Mouse (Mus musculus) spleen, postnatal 36 days (tissue): ENCODE results near the gene Mia2.

Source experiments
- DNase-seq, 2 experiments: peaks; one replicate each; pipeline ENCODE4 v3.0.0; 2022; ENCODE audit warnings: low spot score in 2 of 2, mixed read lengths in 1 of 2

The Mia2 gene

GRCm38 (mm10) chr12:59162797-59163196 lies 67.2 kb downstream of the Mia2 start:
- DNase-seq: peak in 1 of 2 experiments; percentile 4

GRCm38 (mm10) chr12:59164522-59164921 lies 68.9 kb downstream of the Mia2 start:
- peak; percentile 3 to 8 for DNase-seq

- no peak for DNase-seq
These were observed 71.0 kb downstream of the Mia2 start for GRCm38 (mm10) chr12:59166557-59166956.

GRCm38 (mm10) chr12:59169935-59170334 lies 74.3 kb downstream of the Mia2 start:
- no peak for DNase-seq

GRCm38 (mm10) chr12:59177814-59178213 lies 82.2 kb downstream of the Mia2 start:
- no peak for DNase-seq

GRCm38 (mm10) chr12:59188086-59188682 lies 92.6 kb downstream of the Mia2 start:
- DNase-seq: no peak

- no peak for DNase-seq
These were observed 98.0 kb downstream of the Mia2 start for GRCm38 (mm10) chr12:59193637-59194036.

GRCm38 (mm10) chr12:59194341-59195003 lies 98.9 kb downstream of the Mia2 start:
- no peak for DNase-seq

- no peak for DNase-seq
These were observed 99.5 kb downstream of the Mia2 start for GRCm38 (mm10) chr12:59195065-59195464.

GRCm38 (mm10) chr12:59195941-59196340 lies 100.3 kb downstream of the Mia2 start:
- no peak for DNase-seq

GRCm38 (mm10) chr12:59198750-59199149 lies 103.2 kb downstream of the Mia2 start:
- DNase-seq: no peak

GRCm38 (mm10) chr12:59199361-59199760 lies 103.8 kb downstream of the Mia2 start:
- DNase-seq: no peak

GRCm38 (mm10) chr12:59205571-59205970 lies 110.0 kb downstream of the Mia2 start:
- DNase-seq: no peak

GRCm38 (mm10) chr12:59206208-59206999 lies 110.8 kb downstream of the Mia2 start:
- peak; percentile 45 to 64 for DNase-seq

GRCm38 (mm10) chr12:59207000-59207390 lies 111.4 kb downstream of the Mia2 start:
- peak in 1 of 2 experiments; percentile 23 for DNase-seq

GRCm38 (mm10) chr12:59207814-59208213 lies 112.2 kb downstream of the Mia2 start:
- no peak for DNase-seq

- no peak for DNase-seq
These were observed 120.6 kb downstream of the Mia2 start for GRCm38 (mm10) chr12:59216176-59216575.

GRCm38 (mm10) chr12:59216676-59217266 lies 121.2 kb downstream of the Mia2 start:
- DNase-seq: peak in 1 of 2 experiments; percentile 32

GRCm38 (mm10) chr12:59217331-59217730 lies 121.7 kb downstream of the Mia2 start:
- no peak for DNase-seq

GRCm38 (mm10) chr12:59218640-59219321 lies 123.2 kb downstream of the Mia2 start:
- DNase-seq: peak; percentile 19 to 47

- peak; percentile 95 to 97 for DNase-seq
These were observed 124.0 kb downstream of the Mia2 start, which contains the start of gene Fbxo33 for GRCm38 (mm10) chr12:59219325-59220225. Gene Fbxo33 (minus strand): TSS chr12:59219725.
